In the genomic region with DNA sequence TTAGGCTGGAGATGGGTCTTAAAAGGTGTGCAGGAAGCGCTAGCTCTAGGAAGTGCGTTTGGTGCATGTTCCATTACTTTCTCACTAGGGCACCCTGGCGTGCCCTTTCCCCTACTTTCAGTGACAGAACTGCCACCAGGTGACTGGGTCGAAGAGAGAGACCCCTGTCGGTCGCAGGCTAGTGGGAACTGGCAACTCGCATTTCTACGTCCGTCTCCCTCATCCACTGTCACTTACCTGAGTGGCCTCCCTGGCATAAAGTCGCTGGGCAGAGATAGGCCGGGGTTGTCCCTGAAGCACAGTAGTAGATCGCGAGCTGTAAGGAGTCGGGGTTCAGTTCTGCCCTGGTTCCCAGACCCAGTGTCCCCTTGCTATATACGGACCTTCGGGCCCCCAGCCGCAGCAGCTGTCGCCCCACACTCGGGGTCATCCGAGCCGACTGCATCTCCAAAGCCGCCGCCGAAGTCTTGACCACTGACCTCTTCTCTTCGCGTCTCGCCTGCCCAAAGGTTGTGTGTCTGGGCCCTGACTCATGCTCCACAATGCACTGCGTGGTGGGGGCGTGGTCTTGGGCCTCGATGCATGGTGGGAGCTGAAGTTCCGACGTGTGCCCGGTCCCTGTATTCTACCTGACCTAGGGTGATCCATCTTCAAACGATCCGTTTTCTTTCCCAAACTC, we compare ENCODE assay signal across 8 mouse cellular contexts. TPM values are rescaled to one million over a fixed set of nuclear protein-coding genes. Genes with fewer than 3 reads are reported as not detected.
DNase-seq lines count a peak whose midpoint lies in the region; ATAC-seq and TF ChIP-seq lines count a peak whose summit lies in the region.

Gene Acadvl, minus strand, starts transcription at position 532 of the 679 bp plus-strand sequence.

- peak within 1 kb of the TSS; percentile 22 for H3K27ac ChIP-seq in MEL (ENCODE audit: control insufficient read depth, low read depth, low read length)
- peak within 1 kb of the TSS; percentile 53 for H3K27ac ChIP-seq in cerebellum, adult 2 months (ENCODE audit: insufficient read depth, low read length)
- H3K27ac ChIP-seq in forebrain, postnatal 0 days (ENCODE audit: low read depth, low read length), result peak within 1 kb of the TSS; percentile 55
- H3K27ac ChIP-seq in lung, postnatal 0 days (ENCODE audit: low read length), result peak within 1 kb of the TSS; percentile 77

- H3K4me1 ChIP-seq in MEL (ENCODE audit: control insufficient read depth in 1 of 2, insufficient read depth in 2 of 2, low read length in 2 of 2), result peaks cover 6 to 30% of the 10 kb centered on the region in 2 experiments
- H3K4me1 ChIP-seq in cerebellum, adult 2 months (ENCODE audit: control insufficient read depth, insufficient read depth, low read length), result peaks cover 9% of the 10 kb centered on the region
- peaks cover 19% of the 10 kb centered on the region for H3K4me1 ChIP-seq in forebrain, postnatal 0 days (ENCODE audit: insufficient read depth)
- peaks cover 7% of the 10 kb centered on the region for H3K4me1 ChIP-seq in lung, postnatal 0 days (ENCODE audit: insufficient read depth, low read depth, low read length)

- DNase-seq in MEL (ENCODE audit: low read depth, low spot score), result peak; percentile 95
- peak; percentile 90 to 92 for DNase-seq in cerebellum, adult 2 months
- peak; percentile 83 for DNase-seq in forebrain, postnatal 0 days
- DNase-seq in heart, postnatal 4 days, result peak; percentile 90
- DNase-seq in layer of hippocampus, adult 9-11 months, result peak; percentile 92
- DNase-seq in lung, postnatal 0 days (ENCODE audit: low spot score), result peak; percentile 95
- DNase-seq in ovary, postnatal 10 days (ENCODE audit: low spot score), result peak; percentile 68
- DNase-seq in thymus, postnatal 0 days (ENCODE audit: low spot score), result peak; percentile 79

- peak in 1 of 2 experiments; percentile 87; a peak in 2 of 4 replicates for TF ChIP-seq POLR2A in MEL (IDR thresholded peaks at IDR 0.05; ENCODE audit: control insufficient read depth in 1 of 2, insufficient read depth in 1 of 2, low read depth in 1 of 2, low read length in 2 of 2, poor library complexity in 1 of 2)
- TF ChIP-seq POLR2A in cerebellum, adult 2 months (IDR thresholded peaks at IDR 0.05; ENCODE audit: borderline replicate concordance, insufficient read depth, low read length), result peak; percentile 86

- TF ChIP-seq EP300 in MEL (IDR thresholded peaks at IDR 0.05; ENCODE audit: low read depth in 1 of 2, low read length in 2 of 2), result no peak
- TF ChIP-seq EP300 in lung, postnatal 0 days (IDR thresholded peaks at IDR 0.05), result no peak; the same call in 1 of the 2 replicates

- H3K9ac ChIP-seq in MEL (ENCODE audit: control insufficient read depth, low read depth, low read length, poor library complexity, severe bottlenecking), result peak within 1 kb of the TSS; percentile 84
- peak within 1 kb of the TSS; percentile 69 for H3K9ac ChIP-seq in forebrain, postnatal 0 days
- peak within 1 kb of the TSS; percentile 46 for H3K9ac ChIP-seq in lung, postnatal 0 days (replicated peaks; ENCODE audit: low read depth)

- peak within 1 kb of the TSS; percentile 78 for H3K4me2 ChIP-seq in forebrain, postnatal 0 days (ENCODE audit: low read depth)
- H3K4me2 ChIP-seq in lung, postnatal 0 days (replicated peaks; ENCODE audit: low read depth, low read length), result peak within 1 kb of the TSS; percentile 84

- peak; percentile 84 for ATAC-seq in forebrain, postnatal 0 days
- peak; percentile 89 for ATAC-seq in lung, postnatal 0 days

- peaks cover 0 to 32% of the 10 kb centered on the region in 2 experiments; a peak in 2 of 4 replicates for H3K36me3 ChIP-seq in MEL (ENCODE audit: control insufficient read depth in 1 of 2, insufficient read depth in 2 of 2, low read length in 2 of 2)
- peaks cover 34% of the 10 kb centered on the region for H3K36me3 ChIP-seq in forebrain, postnatal 0 days (ENCODE audit: insufficient read depth)
- peaks cover 25% of the 10 kb centered on the region for H3K36me3 ChIP-seq in lung, postnatal 0 days (ENCODE audit: insufficient read depth, low read length)

- TF ChIP-seq RAD21 in MEL (IDR thresholded peaks at IDR 0.05; ENCODE audit: low read depth, low read length), result no peak; the same call in none of the 2 replicates

- TF ChIP-seq CTCF in MEL (IDR thresholded peaks at IDR 0.05 in 2 of 3, conservative IDR thresholded peaks at IDR 0.05 in 1 of 3; ENCODE audit: control insufficient read depth in 1 of 3, insufficient read depth in 1 of 3, low read depth in 2 of 3, low read length in 3 of 3, poor library complexity in 1 of 3, severe bottlenecking in 1 of 3), result peak; percentile 40 to 59 (median 50); a peak in 5 of 6 replicates
- peak; percentile 36; the same call in 1 of the 2 replicates for TF ChIP-seq CTCF in cerebellum, adult 2 months (IDR thresholded peaks at IDR 0.05; ENCODE audit: borderline replicate concordance, insufficient read depth, low read depth, low read length)
- TF ChIP-seq CTCF in forebrain, postnatal 0 days (IDR thresholded peaks at IDR 0.05; ENCODE audit: low read depth), result peak; percentile 64
- TF ChIP-seq CTCF in lung, postnatal 0 days (IDR thresholded peaks at IDR 0.05), result peak; percentile 63

- no peaks in the 10 kb centered on the region for H3K9me3 ChIP-seq in MEL (replicated peaks; ENCODE audit: insufficient read depth, low read length)
- H3K9me3 ChIP-seq in forebrain, postnatal 0 days (ENCODE audit: low read length), result no peaks in the 10 kb centered on the region
- no peaks in the 10 kb centered on the region for H3K9me3 ChIP-seq in lung, postnatal 0 days (ENCODE audit: low read length)

- H3K4me3 ChIP-seq in MEL (ENCODE audit: control insufficient read depth in 1 of 2, insufficient read depth in 1 of 2, low read depth in 2 of 2, low read length in 2 of 2), result peak within 1 kb of the TSS; percentile 82 to 86
- H3K4me3 ChIP-seq in cerebellum, adult 2 months (replicated peaks; ENCODE audit: insufficient read depth, low read depth, low read length), result peak within 1 kb of the TSS; percentile 80
- H3K4me3 ChIP-seq in forebrain, postnatal 0 days (ENCODE audit: low read depth, low read length), result peak within 1 kb of the TSS; percentile 54
- peak within 1 kb of the TSS; percentile 64 for H3K4me3 ChIP-seq in lung, postnatal 0 days (ENCODE audit: low read depth, low read length)

- H3K79me2 ChIP-seq in MEL (ENCODE audit: control insufficient read depth, insufficient read depth, low read length, poor library complexity), result peaks cover 20% of the 10 kb centered on the region

- no peaks in the 10 kb centered on the region for H3K27me3 ChIP-seq in MEL (ENCODE audit: control insufficient read depth in 1 of 2, insufficient read depth in 2 of 2, low read length in 2 of 2)
- H3K27me3 ChIP-seq in cerebellum, adult 2 months (ENCODE audit: control insufficient read depth, insufficient read depth, low read length), result no peaks in the 10 kb centered on the region
- H3K27me3 ChIP-seq in forebrain, postnatal 0 days (ENCODE audit: insufficient read depth, low read length), result no peaks in the 10 kb centered on the region
- no peaks in the 10 kb centered on the region for H3K27me3 ChIP-seq in lung, postnatal 0 days (replicated peaks; ENCODE audit: insufficient read depth, low read length)

- under 1% methylated on average over 35 of the region's 35 CpGs for WGBS in cerebellum, adult 2 months
- WGBS in forebrain, postnatal 0 days, result 1% methylated on average over 35 of the region's 35 CpGs
- under 1% methylated on average over 35 of the region's 35 CpGs for WGBS in lung, postnatal 0 days

TF ChIP-seq in MEL, 35 proteins besides CTCF, POLR2A, EP300 and RAD21 (continues in another document):
- peak; percentile 83 for TF ChIP-seq SIN3A (IDR thresholded peaks at IDR 0.05; ENCODE audit: low read length)
- no peak for TF ChIP-seq USF2 (IDR thresholded peaks at IDR 0.05; ENCODE audit: borderline replicate concordance in 1 of 2, insufficient read depth in 1 of 2, low read depth in 1 of 2, low read length in 2 of 2)
- TF ChIP-seq MAZ (IDR thresholded peaks at IDR 0.05; ENCODE audit: low read depth, low read length), result peak; percentile 85; the same call in 1 of the 2 replicates
- TF ChIP-seq GABPA (IDR thresholded peaks at IDR 0.05; ENCODE audit: low read depth, low read length), result 0 out of 2 replicates have a peak, but pooled peaks have one; percentile 19
- TF ChIP-seq KAT2A (conservative IDR thresholded peaks at IDR 0.05; ENCODE audit: low read depth, low read length), result peak; percentile 90
- TF ChIP-seq MAX (IDR thresholded peaks at IDR 0.05; ENCODE audit: low read length), result peak; percentile 41; the same call in 1 of the 2 replicates
- no peak for TF ChIP-seq MAFK (IDR thresholded peaks at IDR 0.05; ENCODE audit: borderline replicate concordance, low read depth, low read length)
- TF ChIP-seq TBP (IDR thresholded peaks at IDR 0.05; ENCODE audit: low read depth, low read length), result peak; percentile 69
- no peak for TF ChIP-seq BHLHE40 (IDR thresholded peaks at IDR 0.05; ENCODE audit: borderline replicate concordance, low read depth, low read length)
- TF ChIP-seq ZKSCAN1 (IDR thresholded peaks at IDR 0.05; ENCODE audit: low read depth, low read length), result no peak; the same call in 1 of the 2 replicates
- no peak for TF ChIP-seq UBTF (IDR thresholded peaks at IDR 0.05; ENCODE audit: borderline replicate concordance, insufficient read depth, low read depth, low read length)
- peak; percentile 42; the same call in 1 of the 2 replicates for TF ChIP-seq NRF1 (IDR thresholded peaks at IDR 0.05; ENCODE audit: insufficient read depth, low read depth, low read length, poor library complexity, severe bottlenecking)
- peak; percentile 97 for TF ChIP-seq POLR2AphosphoS2 (IDR thresholded peaks at IDR 0.05; ENCODE audit: low read length)
- peak; percentile 26; the same call in 1 of the 2 replicates for TF ChIP-seq ZNF384 (IDR thresholded peaks at IDR 0.05; ENCODE audit: low read depth, low read length)
- peak; percentile 84 for TF ChIP-seq NELFE (IDR thresholded peaks at IDR 0.05; ENCODE audit: low read depth, low read length)
- no peak for TF ChIP-seq CHD1 (IDR thresholded peaks at IDR 0.05; ENCODE audit: low read depth, low read length)
- TF ChIP-seq USF1 (IDR thresholded peaks at IDR 0.05; ENCODE audit: low read depth, low read length), result peak; percentile 50
- peak; percentile 98 for TF ChIP-seq HCFC1 (IDR thresholded peaks at IDR 0.05; ENCODE audit: low read depth, low read length)
- TF ChIP-seq MYB (IDR thresholded peaks at IDR 0.05; ENCODE audit: low read depth, low read length), result no peak

RNA-seq across cellular contexts. Expression of gene Acadvl, which starts in this region (rescaled TPM):
- total RNA-seq in MEL (2012; rRNA removed), result 123 and 140 TPM in 2 replicates
- polyA plus RNA-seq in MEL (2012; ENCODE audit: insufficient read depth in 1 of 2, insufficient read length in 2 of 2, low read depth in 1 of 2, low replicate concordance in 2 of 2, missing spikeins in 1 of 2), result 10 to 100 TPM in 1 of 2 experiments, not detected in 1; 92.5 TPM
- polyA plus RNA-seq in cerebellum, adult 2 months (2012; rRNA removed), result 104 and 112 TPM in 2 replicates
- total RNA-seq in forebrain, postnatal 0 days (2014; rRNA removed), result 45.1 and 47.7 TPM in 2 replicates
- polyA plus RNA-seq in forebrain, postnatal 0 days (2015; fragmentation: Nextera tagmentation; extraction: Ambion mirVana), result 47.9 and 51.5 TPM in 2 replicates
- 100 to 1,000 TPM; 862 to 957 TPM for total RNA-seq in heart, postnatal 4 days (2021)
- 92.0 and 95.2 TPM in 2 replicates for polyA plus RNA-seq in lung, postnatal 0 days (2015; fragmentation: Nextera tagmentation; extraction: Ambion mirVana)
- 105 and 107 TPM in 2 replicates for polyA plus RNA-seq in thymus, postnatal 0 days (2015; fragmentation: Nextera tagmentation; extraction: Ambion mirVana)

Comparison
In these comparisons a context has a peak if more than half of its experiments do, and no peak if none do; other contexts are left out.
1. Peak in every context shown above with its lines: DNase-seq, ATAC-seq, H3K4me3 ChIP-seq and H3K27ac ChIP-seq.
2. H3K27ac ChIP-seq: peak in every context shown above with its lines; median percentile 77 in lung, postnatal 0 days; 55 in forebrain, postnatal 0 days; 53 in cerebellum, adult 2 months; 22 in MEL.